In genomic region chr10:8173032-8173431, GRCm38 (mm10) we compare ENCODE assay signal across 24 mouse cellular contexts.
DNase-seq lines count a peak whose midpoint lies in the region; ATAC-seq and TF ChIP-seq lines count a peak whose summit lies in the region.
"Had no signal": no experiment of that assay in that cellular context is flagged by ENCODE, and none has a peak within 500 bp of the region (broad histone marks: within the 10 kb centered on the region; RNA-seq: fewer than 3 reads in every experiment).

No protein-coding gene starts in this region.

- H3K27ac ChIP-seq in embryonic facial prominence, embryonic 13.5 days, result peak overlapping the region; percentile 30; the same call in 1 of the 2 replicates
- peak overlapping the region; percentile 59 for H3K27ac ChIP-seq in limb, embryonic 13.5 days
- no peak overlapping the region for H3K27ac ChIP-seq in kidney, embryonic 14.5 days (ENCODE audit: low read depth, low read length)
- H3K27ac ChIP-seq: forebrain, embryonic 10.5 days; forebrain, embryonic 15.5 days; hindbrain, embryonic 13.5 days; liver, embryonic 12.5 days; midbrain, embryonic 13.5 days had no signal

- H3K9me3 ChIP-seq in embryonic facial prominence, embryonic 13.5 days, result peaks cover 25% of the 10 kb centered on the region
- peaks cover 26% of the 10 kb centered on the region for H3K9me3 ChIP-seq in limb, embryonic 13.5 days
- peaks cover 5% of the 10 kb centered on the region; the same call in 1 of the 2 replicates for H3K9me3 ChIP-seq in kidney, embryonic 14.5 days (ENCODE audit: control insufficient read depth, low read length)
- H3K9me3 ChIP-seq: forebrain, embryonic 15.5 days had no signal

- H3K4me3 ChIP-seq in lung, adult 2 months (replicated peaks; ENCODE audit: extremely low read depth, low read depth, low read length), result no peak overlapping the region
- H3K4me3 ChIP-seq in embryonic facial prominence, embryonic 13.5 days, result no peak overlapping the region
- no peak overlapping the region for H3K4me3 ChIP-seq in limb, embryonic 13.5 days
- no peak overlapping the region for H3K4me3 ChIP-seq in kidney, embryonic 14.5 days (ENCODE audit: low read length)
- H3K4me3 ChIP-seq: forebrain, embryonic 10.5 days; forebrain, embryonic 15.5 days; hindbrain, embryonic 13.5 days; liver, embryonic 12.5 days; midbrain, embryonic 13.5 days had no signal

- 53% methylated on average over 3 of the region's 3 CpGs for WGBS in lung, adult 2 months
- 68% methylated on average over 3 of the region's 3 CpGs for WGBS in embryonic facial prominence, embryonic 13.5 days
- 54% methylated on average over 3 of the region's 3 CpGs for WGBS in limb, embryonic 13.5 days
- WGBS in kidney, embryonic 14.5 days, result 79% methylated on average over 3 of the region's 3 CpGs

- DNase-seq in lung, postnatal 10 days, result peak; percentile 33
- no peak for DNase-seq in lung, adult 2 months
- DNase-seq in brain, adult 2 months (ENCODE audit: low read depth, low spot score), result peak; percentile 31
- DNase-seq in spleen, postnatal 4 days (ENCODE audit: low spot score in 2 of 2), result no peak
- DNase-seq: adrenal gland, postnatal 25 days; B cell, adult 2 months; cerebellum, adult 18-20 months; cerebellum, postnatal 10 days; gastrocnemius, postnatal 36 days; heart, postnatal 4 days; kidney, postnatal 4 days; right cerebral cortex, adult 18-20 months; right cerebral cortex, postnatal 4 days had no signal

- no peaks in the 10 kb centered on the region for H3K36me3 ChIP-seq in embryonic facial prominence, embryonic 13.5 days
- H3K36me3 ChIP-seq in limb, embryonic 13.5 days, result 0 out of 2 replicates have a peak, but pooled peaks cover 5% of the 10 kb centered on the region
- H3K36me3 ChIP-seq in kidney, embryonic 14.5 days (ENCODE audit: control insufficient read depth, insufficient read depth, low read length), result no peaks in the 10 kb centered on the region
- H3K36me3 ChIP-seq: forebrain, embryonic 10.5 days; forebrain, embryonic 15.5 days; liver, embryonic 12.5 days; midbrain, embryonic 13.5 days had no signal

- H3K27me3 ChIP-seq in embryonic facial prominence, embryonic 13.5 days, result no peaks in the 10 kb centered on the region
- H3K27me3 ChIP-seq in limb, embryonic 13.5 days, result no peaks in the 10 kb centered on the region
- H3K27me3 ChIP-seq in kidney, embryonic 14.5 days (ENCODE audit: control insufficient read depth, insufficient read depth, low read length), result no peaks in the 10 kb centered on the region
- H3K27me3 ChIP-seq: forebrain, embryonic 15.5 days; hindbrain, embryonic 13.5 days; liver, embryonic 12.5 days; midbrain, embryonic 13.5 days had no signal

- H3K9ac ChIP-seq in embryonic facial prominence, embryonic 13.5 days, result no peak overlapping the region
- no peak overlapping the region for H3K9ac ChIP-seq in limb, embryonic 13.5 days
- no peak overlapping the region for H3K9ac ChIP-seq in kidney, embryonic 14.5 days (ENCODE audit: low read depth, low read length)
- H3K9ac ChIP-seq: forebrain, embryonic 15.5 days; hindbrain, embryonic 13.5 days; liver, embryonic 12.5 days; midbrain, embryonic 13.5 days had no signal

- no peak overlapping the region for H3K4me2 ChIP-seq in embryonic facial prominence, embryonic 13.5 days
- H3K4me2 ChIP-seq in limb, embryonic 13.5 days (replicated peaks), result no peak overlapping the region
- H3K4me2 ChIP-seq in kidney, embryonic 14.5 days (replicated peaks; ENCODE audit: low read depth, low read length), result no peak overlapping the region
- H3K4me2 ChIP-seq: forebrain, embryonic 15.5 days; heart, embryonic 11.5 days; hindbrain, embryonic 13.5 days; liver, embryonic 12.5 days; midbrain, embryonic 13.5 days had no signal

- ATAC-seq in embryonic facial prominence, embryonic 13.5 days (ENCODE audit: insufficient number of reproducible peaks, insufficient read depth, low FRiP score, low TSS enrichment, low read depth), result no peak
- peak; percentile 52; the same call in 1 of the 2 replicates for ATAC-seq in limb, embryonic 13.5 days (ENCODE audit: low FRiP score, low read depth)
- no peak for ATAC-seq in kidney, embryonic 14.5 days (ENCODE audit: low FRiP score, low TSS enrichment)
- no peak for ATAC-seq in megakaryocyte-erythroid progenitor cell, adult 5-6 weeks (replicated peaks; ENCODE audit: low FRiP score, low TSS enrichment, poor library complexity, severe bottlenecking)
- ATAC-seq: forebrain, embryonic 15.5 days; intestine, postnatal 0 days; liver, embryonic 12.5 days; midbrain, embryonic 13.5 days had no signal

- no peak for TF ChIP-seq POLR2A in lung, adult 2 months (IDR thresholded peaks at IDR 0.05; ENCODE audit: borderline replicate concordance, extremely low read depth, low read depth, low read length)

- H3K4me1 ChIP-seq in lung, adult 2 months (ENCODE audit: control insufficient read depth, insufficient read depth, low read length), result peaks cover 2% of the 10 kb centered on the region; the same call in 1 of the 2 replicates
- H3K4me1 ChIP-seq in embryonic facial prominence, embryonic 13.5 days, result peaks cover 30% of the 10 kb centered on the region
- peaks cover 35% of the 10 kb centered on the region for H3K4me1 ChIP-seq in limb, embryonic 13.5 days
- no peaks in the 10 kb centered on the region for H3K4me1 ChIP-seq in kidney, embryonic 14.5 days (ENCODE audit: control insufficient read depth, insufficient read depth, low read length)

- no peak for TF ChIP-seq CTCF in lung, adult 2 months (IDR thresholded peaks at IDR 0.05; ENCODE audit: insufficient read depth, low read length)

Comparison
In these comparisons a context has a peak if more than half of its experiments do, and no peak if none do; other contexts are left out.
1. DNase-seq: peak in lung, postnatal 10 days (single experiment) and brain, adult 2 months (single experiment); none in lung, adult 2 months (single experiment) and spleen, postnatal 4 days (0 of 2).